Mouse (Mus musculus): ENCODE results near the gene Igf1.

Igf1 gene

GRCm38 (mm10) chr10:87861104-87861455, 3.0 kb downstream of the Igf1 start:
- no peak for DNase-seq

- no peak for DNase-seq
Measured at GRCm38 (mm10) chr10:87862899-87863298, 4.8 kb downstream of the Igf1 start.

- DNase-seq: no peak
Measured at GRCm38 (mm10) chr10:87863326-87863725, 5.3 kb downstream of the Igf1 start.

GRCm38 (mm10) chr10:87865712-87866111, 7.6 kb downstream of the Igf1 start:
- no peak for DNase-seq

GRCm38 (mm10) chr10:87866448-87866847, 8.4 kb downstream of the Igf1 start:
- DNase-seq: no peak

- no peak for DNase-seq
Measured at GRCm38 (mm10) chr10:87867217-87867616, 9.2 kb downstream of the Igf1 start.

- no peak for DNase-seq
Measured at GRCm38 (mm10) chr10:87867631-87868030, 9.6 kb downstream of the Igf1 start.

- no peak for DNase-seq
Measured at GRCm38 (mm10) chr10:87868349-87869053, 10.4 kb downstream of the Igf1 start.

- no peak for DNase-seq
Measured at GRCm38 (mm10) chr10:87869151-87869550, 11.1 kb downstream of the Igf1 start.

GRCm38 (mm10) chr10:87869691-87870090, 11.6 kb downstream of the Igf1 start:
- DNase-seq: no peak

GRCm38 (mm10) chr10:87871863-87872647, 14.0 kb downstream of the Igf1 start:
- no peak for DNase-seq

- no peak for DNase-seq
Measured at GRCm38 (mm10) chr10:87872854-87873253, 14.8 kb downstream of the Igf1 start.

- DNase-seq: no peak
Measured at GRCm38 (mm10) chr10:87873516-87873915, 15.5 kb downstream of the Igf1 start.

GRCm38 (mm10) chr10:87880071-87880785, 22.2 kb downstream of the Igf1 start:
- DNase-seq: no peak

- no peak for DNase-seq
Measured at GRCm38 (mm10) chr10:87885326-87886040, 27.4 kb downstream of the Igf1 start.

GRCm38 (mm10) chr10:87889850-87890249, 31.8 kb downstream of the Igf1 start:
- no peak for DNase-seq

GRCm38 (mm10) chr10:87892256-87892655, 34.2 kb downstream of the Igf1 start:
- DNase-seq: no peak

GRCm38 (mm10) chr10:87893272-87893671, 35.2 kb downstream of the Igf1 start:
- no peak for DNase-seq

GRCm38 (mm10) chr10:87894461-87895120, 36.5 kb downstream of the Igf1 start:
- no peak for DNase-seq

- DNase-seq: no peak
Measured at GRCm38 (mm10) chr10:87895351-87895750, 37.3 kb downstream of the Igf1 start.

GRCm38 (mm10) chr10:87897331-87897730, 39.3 kb downstream of the Igf1 start:
- no peak for DNase-seq

- DNase-seq: no peak
Measured at GRCm38 (mm10) chr10:87898826-87899225, 40.8 kb downstream of the Igf1 start.

GRCm38 (mm10) chr10:87901916-87902315, 43.9 kb downstream of the Igf1 start:
- no peak for DNase-seq
